Mouse (Mus musculus) right cerebral cortex, adult 18-20 months (tissue): Measurements from ENCODE around the gene Pdia6.

Experiments
- DNase-seq: peaks from one replicate; pipeline ENCODE4 v3.0.0; 2022; ENCODE audit warnings: mixed read lengths

Gene Pdia6

DNA sequence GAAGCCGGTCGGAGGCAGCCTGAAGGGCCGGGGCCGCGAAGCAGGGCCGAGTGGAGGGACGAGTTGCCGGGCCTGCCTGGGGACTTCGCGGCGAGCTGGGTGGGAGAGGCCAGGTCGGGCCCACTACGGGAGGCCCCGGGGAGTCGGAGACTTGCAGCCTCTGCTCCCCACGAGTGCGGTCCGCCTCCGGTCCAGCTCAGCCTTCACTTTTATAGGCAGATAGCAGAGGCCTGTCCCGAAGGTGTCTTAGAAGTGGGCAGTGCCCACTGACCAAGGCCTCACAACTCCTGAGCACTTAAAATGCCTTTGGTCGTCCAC, 287 bp downstream of the Pdia6 start:
- DNase-seq: no peak

- no peak for DNase-seq
Measured at GRCm38 (mm10) chr12:17267316-17267715, 971 bp downstream of the Pdia6 start.

GRCm38 (mm10) chr12:17271272-17271671, 4.9 kb downstream of the Pdia6 start:
- DNase-seq: no peak

GRCm38 (mm10) chr12:17273841-17274240, 7.5 kb downstream of the Pdia6 start:
- no peak for DNase-seq

GRCm38 (mm10) chr12:17288496-17288895, 22.2 kb downstream of the Pdia6 start:
- no peak for DNase-seq

DNA sequence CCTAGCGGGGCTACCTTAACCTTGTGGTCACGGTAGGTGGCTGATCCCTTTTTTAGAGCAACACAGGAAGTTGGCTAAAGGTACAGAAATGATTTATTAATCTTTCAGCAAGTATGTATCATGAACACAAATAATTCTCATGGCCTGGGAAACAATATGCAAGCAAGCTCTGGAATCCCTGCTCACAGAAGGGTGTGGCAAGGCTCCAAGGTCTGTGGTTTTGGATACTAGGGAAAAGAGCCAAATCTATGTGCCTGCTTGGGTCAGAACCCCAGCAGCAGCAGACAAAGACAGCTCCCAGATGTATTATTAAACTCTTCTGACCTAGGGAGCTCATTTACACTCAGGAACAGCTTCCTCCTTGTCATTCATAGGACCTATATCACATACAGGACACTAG, 22.7 kb downstream of the Pdia6 start:
- DNase-seq: no peak

DNA sequence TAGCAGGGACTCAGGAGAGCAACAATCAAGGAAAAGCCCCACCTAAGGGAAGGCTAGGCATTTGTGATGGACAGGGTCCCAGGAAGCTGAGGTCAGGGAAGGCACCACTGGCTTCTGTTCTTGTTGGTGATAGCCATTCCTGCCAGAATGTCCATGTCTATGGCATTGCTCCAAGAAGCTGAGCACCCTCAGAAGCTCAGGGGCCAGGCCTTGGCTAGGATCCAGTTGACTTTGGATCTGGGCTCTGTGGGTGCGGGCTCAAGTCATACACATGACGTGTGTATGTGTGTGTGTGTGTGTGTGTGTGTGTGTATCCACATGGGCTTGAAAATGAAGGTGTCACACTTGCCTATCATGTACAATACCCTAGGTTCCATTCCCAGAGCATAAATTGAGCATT, 23.6 kb downstream of the Pdia6 start:
- no peak for DNase-seq

DNA sequence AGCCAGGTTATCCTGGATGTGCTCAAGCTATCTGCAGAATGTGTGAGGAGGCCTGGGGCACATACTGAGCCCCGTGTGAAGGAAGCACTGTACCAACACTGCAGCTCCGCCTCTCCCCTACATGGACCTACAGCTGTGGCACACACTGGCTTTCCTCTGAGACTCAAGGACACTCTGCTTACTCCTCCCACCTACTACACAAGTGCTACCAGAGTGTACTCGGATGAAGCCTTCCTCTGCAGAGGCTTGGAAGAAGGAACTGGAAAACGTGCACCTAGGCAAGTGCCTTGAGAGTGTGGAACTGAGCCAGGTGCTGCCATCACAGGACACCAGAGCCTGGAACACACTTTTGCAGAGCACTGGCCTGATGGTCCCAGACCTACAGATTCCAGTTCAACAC, 24.2 kb downstream of the Pdia6 start:
- no peak for DNase-seq

GRCm38 (mm10) chr12:17296899-17297298, 30.6 kb downstream of the Pdia6 start:
- DNase-seq: no peak

DNA sequence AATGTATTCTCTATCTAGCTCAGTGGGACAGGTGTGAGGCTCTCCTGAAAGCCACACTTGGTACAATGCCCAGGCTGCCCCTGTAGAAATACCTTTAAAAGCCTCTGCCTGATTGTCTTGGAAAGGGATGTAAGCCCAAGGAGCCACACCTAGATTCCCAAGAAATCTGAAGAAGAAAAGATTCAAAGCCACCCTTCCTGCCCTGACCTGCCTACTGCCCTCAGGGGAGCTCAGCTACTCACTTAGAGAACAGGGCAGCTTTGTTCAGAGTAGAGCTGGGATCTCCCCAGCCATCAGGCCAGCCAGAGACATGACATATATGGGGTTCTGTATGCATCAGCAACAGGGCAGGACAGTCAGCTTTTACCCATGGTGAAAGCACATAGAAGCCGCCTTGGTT, 33.6 kb downstream of the Pdia6 start:
- DNase-seq: no peak

- DNase-seq: no peak
Measured at GRCm38 (mm10) chr12:17305445-17305844, 39.1 kb downstream of the Pdia6 start.

DNA sequence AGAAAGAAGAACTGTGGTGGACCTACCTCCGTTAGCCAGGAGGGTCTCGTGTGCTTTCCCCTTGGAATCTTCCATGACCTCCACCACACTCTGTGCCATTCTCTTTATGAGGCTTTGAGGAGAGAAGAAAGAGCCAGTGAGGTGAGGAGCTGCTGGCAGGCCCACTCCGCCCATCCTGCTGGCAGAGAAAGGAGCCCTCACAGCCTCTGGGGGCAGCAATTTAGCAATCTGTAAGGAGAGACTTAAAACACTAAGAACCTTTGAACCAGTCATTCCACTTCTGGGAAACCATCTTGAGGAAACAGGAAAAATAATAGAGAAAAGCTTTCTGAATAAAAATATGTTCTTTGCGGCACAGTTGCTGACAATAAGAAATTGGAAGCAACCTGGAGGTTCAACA, 41.9 kb downstream of the Pdia6 start:
- no peak for DNase-seq

- DNase-seq: no peak
Measured at GRCm38 (mm10) chr12:17310852-17311839, 44.8 kb downstream of the Pdia6 start.

DNA sequence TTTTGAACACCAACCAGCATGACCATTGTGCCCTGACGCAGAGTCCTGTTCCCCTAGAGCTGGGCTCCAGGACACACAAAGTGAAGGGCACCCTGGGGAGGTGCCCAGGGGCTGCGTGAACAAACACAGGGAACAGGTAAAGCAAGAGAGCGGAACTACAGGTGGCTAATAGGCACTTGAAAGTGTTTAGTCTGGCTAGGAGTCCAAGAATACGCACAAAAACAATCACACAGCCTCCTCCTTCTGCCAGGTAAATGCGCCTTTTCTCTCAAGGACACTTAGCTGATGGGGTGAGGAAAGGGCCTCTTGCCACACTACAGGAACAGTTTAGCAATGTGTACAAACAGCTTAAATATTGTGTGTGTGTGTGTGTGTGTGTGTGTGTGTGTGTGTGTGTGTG, 49.8 kb downstream of the Pdia6 start:
- DNase-seq: no peak

- no peak for DNase-seq
Measured at GRCm38 (mm10) chr12:17317970-17318369, 51.6 kb downstream of the Pdia6 start.

DNA sequence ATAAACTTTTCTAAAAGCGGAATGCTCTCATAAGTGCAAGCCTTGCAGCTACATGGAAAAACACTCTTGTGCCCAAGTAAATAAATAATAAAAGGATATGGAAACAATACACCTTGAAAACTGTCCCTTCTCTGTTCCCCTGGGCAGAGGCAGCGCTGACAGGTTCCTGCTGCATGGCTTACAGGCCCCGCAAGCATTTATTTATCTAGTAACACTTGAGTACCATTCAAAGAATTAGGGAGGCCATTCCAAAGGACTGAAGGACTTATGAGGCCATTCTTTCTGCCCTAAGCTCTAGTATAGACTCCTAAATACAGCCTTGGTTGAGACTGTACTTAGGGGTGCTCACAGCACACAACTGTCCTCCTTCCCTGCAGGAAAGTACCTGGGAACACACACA, 52.1 kb downstream of the Pdia6 start:
- no peak for DNase-seq

GRCm38 (mm10) chr12:17324549-17325470, 58.5 kb downstream of the Pdia6 start:
- peak; percentile 4 for DNase-seq

DNA sequence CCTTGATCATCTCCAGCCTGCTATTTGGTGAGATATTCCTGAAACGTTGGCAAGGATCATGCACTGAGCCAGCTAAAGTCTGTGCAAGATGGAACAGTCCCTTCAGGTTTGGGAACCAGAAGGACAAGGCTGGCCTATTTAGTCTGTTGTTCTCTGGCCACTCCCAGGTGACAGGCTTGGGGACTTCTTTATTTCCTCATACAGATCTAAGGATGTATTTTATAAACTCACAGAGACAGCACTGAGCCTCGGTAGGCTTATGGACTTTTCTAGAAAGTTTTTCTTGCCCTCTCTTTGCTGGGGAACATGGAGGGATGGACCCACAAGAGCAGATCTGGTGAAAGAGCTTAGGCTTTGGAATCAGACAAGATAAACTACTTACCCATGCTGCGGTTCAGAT, 62.9 kb downstream of the Pdia6 start, which contains the start of gene Atp6v1c2:
Atp6v1c2 (minus strand) TSS at position 101 of the 400 bp plus-strand sequence.
- no peak for DNase-seq

DNA sequence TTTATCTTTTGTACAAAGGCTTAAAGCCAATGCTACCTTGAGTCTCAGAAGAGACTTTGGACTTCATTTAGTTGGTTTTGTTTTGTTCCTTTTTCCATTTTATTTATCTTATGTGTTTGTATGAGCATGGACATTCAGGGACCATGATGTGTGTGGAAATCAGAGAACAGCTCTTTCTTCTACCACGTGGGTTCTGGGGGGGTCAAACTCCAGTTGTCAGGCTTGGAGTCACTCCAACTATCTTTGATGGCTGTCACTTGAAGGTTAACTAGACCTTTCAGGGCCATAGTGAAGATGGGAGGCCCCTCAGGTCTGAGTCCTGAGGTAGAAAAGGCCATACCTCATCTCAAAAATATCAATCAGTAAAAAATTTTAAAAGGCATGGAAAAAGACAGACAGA, 67.1 kb downstream of the Pdia6 start:
- DNase-seq: no peak
